Mouse (Mus musculus) MEL (cell line): Measurements from ENCODE around the gene Ssr2. TPM values are rescaled to one million over a fixed set of nuclear protein-coding genes. Genes with fewer than 3 reads are reported as not detected.

Experiments
- DNase-seq: peaks from one replicate; pipeline ENCODE4 v3.0.0; 2011; ENCODE audit warnings: low read depth, low spot score
- H3K27ac ChIP-seq: 2 replicates; pipeline ENCODE4 v1.5.1; 2012; ENCODE audit warnings: low read depth, mild to moderate bottlenecking, control low read depth, low read length, moderate library complexity; ENCODE audit not compliant: control insufficient read depth
- H3K27me3 ChIP-seq, 2 experiments: fragments of 150-350 bp in 1 of 2; sonication (generic) in 1 of 2; 2 replicates each; pipeline ENCODE4 v1.6.1; 2012; ENCODE audit warnings: low read length in 2 of 2, mild to moderate bottlenecking in 2 of 2, improper control_type of control experiment in 1 of 2, moderate library complexity in 1 of 2; ENCODE audit not compliant: insufficient read depth in 2 of 2, control insufficient read depth in 1 of 2
- H3K36me3 ChIP-seq, 2 experiments: 2 replicates each; pipeline ENCODE4 v1.6.1; 2012 to 2014; ENCODE audit warnings: low read length in 2 of 2, improper control_type of control experiment in 1 of 2, inconsistent platforms in 1 of 2, mild to moderate bottlenecking in 1 of 2; ENCODE audit not compliant: insufficient read depth in 2 of 2, control insufficient read depth in 1 of 2
- H3K4me1 ChIP-seq, 2 experiments: fragments of 150-350 bp in 1 of 2; sonication (generic) in 1 of 2; 2 replicates each; pipeline ENCODE4 v1.6.1; 2012; ENCODE audit warnings: low read length in 2 of 2, improper control_type of control experiment in 1 of 2, mild to moderate bottlenecking in 1 of 2; ENCODE audit not compliant: insufficient read depth in 2 of 2, control insufficient read depth in 1 of 2
- H3K4me3 ChIP-seq, 2 experiments: fragments of 150-350 bp in 1 of 2; sonication (generic) in 1 of 2; 2 replicates each; pipeline ENCODE4 v1.5.1; 2012; ENCODE audit warnings: low read depth in 2 of 2, low read length in 2 of 2, mild to moderate bottlenecking in 2 of 2, moderate library complexity in 2 of 2, control low read depth in 1 of 2, improper control_type of control experiment in 1 of 2; ENCODE audit not compliant: control insufficient read depth in 1 of 2, insufficient read depth in 1 of 2
- H3K79me2 ChIP-seq: 2 replicates; pipeline ENCODE4 v1.6.1; 2012; ENCODE audit warnings: mild to moderate bottlenecking, low read length, moderate library complexity; ENCODE audit not compliant: control insufficient read depth, poor library complexity, insufficient read depth
- H3K9ac ChIP-seq: 2 replicates; pipeline ENCODE4 v1.6.1; 2012; ENCODE audit warnings: low read depth, mild to moderate bottlenecking, control low read depth, low read length, moderate library complexity; ENCODE audit not compliant: control insufficient read depth, poor library complexity, severe bottlenecking
- H3K9me3 ChIP-seq: fragments of 150-350 bp; sonication (generic); replicated peaks from 2 replicates; pipeline ENCODE4 v1.6.1; 2012; ENCODE audit warnings: mild to moderate bottlenecking, low read length, improper control_type of control experiment, moderate library complexity; ENCODE audit not compliant: insufficient read depth
- BHLHE40 ChIP-seq: IDR thresholded peaks from 2 replicates; pipeline ENCODE4 v1.6.1; 2012; ENCODE audit warnings: low read depth, mild to moderate bottlenecking, inconsistent platforms, low read length, improper control_type of control experiment, borderline replicate concordance
- CHD1 ChIP-seq: IDR thresholded peaks from 2 replicates; pipeline ENCODE4 v1.6.1; 2012; ENCODE audit warnings: low read depth, mild to moderate bottlenecking, inconsistent platforms, low read length, improper control_type of control experiment
- E2F4 ChIP-seq: IDR thresholded peaks from 2 replicates; pipeline ENCODE4 v1.6.1; 2011; ENCODE audit warnings: low read depth, low read length, improper control_type of control experiment, borderline replicate concordance
- ELF1 ChIP-seq: IDR thresholded peaks from 2 replicates; pipeline ENCODE4 v1.6.1; 2014; ENCODE audit warnings: low read depth, mild to moderate bottlenecking, inconsistent platforms, low read length, improper control_type of control experiment, moderate library complexity
- EP300 ChIP-seq, 2 experiments: IDR thresholded peaks; 2 replicates each; pipeline ENCODE4 v1.6.1; 2011; ENCODE audit warnings: improper control_type of control experiment in 2 of 2, low read length in 2 of 2, low read depth in 1 of 2, mild to moderate bottlenecking in 1 of 2
- ETS1 ChIP-seq: IDR thresholded peaks from 2 replicates; pipeline ENCODE4 v1.6.1; 2012; ENCODE audit warnings: low read depth, mild to moderate bottlenecking, inconsistent platforms, low read length, improper control_type of control experiment, moderate library complexity
- GABPA ChIP-seq: IDR thresholded peaks from 2 replicates; pipeline ENCODE4 v1.6.1; 2012; ENCODE audit warnings: low read depth, mild to moderate bottlenecking, inconsistent platforms, low read length, improper control_type of control experiment, moderate library complexity
- HCFC1 ChIP-seq: IDR thresholded peaks from 2 replicates; pipeline ENCODE4 v1.6.1; 2012; ENCODE audit warnings: low read depth, mild to moderate bottlenecking, inconsistent platforms, low read length, improper control_type of control experiment, moderate library complexity
- MAX ChIP-seq: IDR thresholded peaks from 2 replicates; pipeline ENCODE4 v1.6.1; 2011; ENCODE audit warnings: low read length, improper control_type of control experiment
- MAZ ChIP-seq: IDR thresholded peaks from 2 replicates; pipeline ENCODE4 v1.6.1; 2012; ENCODE audit warnings: low read depth, mild to moderate bottlenecking, inconsistent platforms, low read length, improper control_type of control experiment
- MEF2A ChIP-seq: IDR thresholded peaks from 2 replicates; pipeline ENCODE4 v1.6.1; 2014; ENCODE audit warnings: low read depth, mild to moderate bottlenecking, inconsistent platforms, low read length, improper control_type of control experiment; ENCODE audit not compliant: poor library complexity, insufficient replicate concordance, severe bottlenecking; ENCODE audit errors: extremely low read depth
- MXI1 ChIP-seq: IDR thresholded peaks from 2 replicates; pipeline ENCODE4 v1.6.1; 2011; ENCODE audit warnings: mild to moderate bottlenecking, low read depth, low read length, improper control_type of control experiment
- MYC ChIP-seq: IDR thresholded peaks from 2 replicates; pipeline ENCODE4 v1.6.1; 2011; ENCODE audit warnings: low read depth, mild to moderate bottlenecking, low read length, improper control_type of control experiment, moderate library complexity
- NELFE ChIP-seq: IDR thresholded peaks from 2 replicates; pipeline ENCODE4 v1.6.1; 2011; ENCODE audit warnings: low read depth, low read length, improper control_type of control experiment
- NRF1 ChIP-seq: IDR thresholded peaks from 2 replicates; pipeline ENCODE4 v1.6.1; 2014; ENCODE audit warnings: low read depth, mild to moderate bottlenecking, inconsistent platforms, low read length, improper control_type of control experiment, moderate library complexity; ENCODE audit not compliant: poor library complexity, insufficient read depth, severe bottlenecking
- POLR2A ChIP-seq, 2 experiments: IDR thresholded peaks; 2 replicates each; pipeline ENCODE4 v1.6.1; 2011 to 2012; ENCODE audit warnings: low read length in 2 of 2, mild to moderate bottlenecking in 2 of 2, control low read depth in 1 of 2, improper control_type of control experiment in 1 of 2, low read depth in 1 of 2, moderate library complexity in 1 of 2; ENCODE audit not compliant: control insufficient read depth in 1 of 2, insufficient read depth in 1 of 2, poor library complexity in 1 of 2
- POLR2AphosphoS2 ChIP-seq: IDR thresholded peaks from 2 replicates; pipeline ENCODE4 v1.6.1; 2011; ENCODE audit warnings: low read length, improper control_type of control experiment
- POLR2AphosphoS5 ChIP-seq: IDR thresholded peaks from 2 replicates; pipeline ENCODE4 v1.6.1; 2012; ENCODE audit warnings: low read depth, borderline replicate concordance, mild to moderate bottlenecking, inconsistent platforms, low read length, moderate library complexity, mixed read lengths
- RCOR1 ChIP-seq: IDR thresholded peaks from 2 replicates; pipeline ENCODE4 v1.6.1; 2012; ENCODE audit warnings: low read depth, mild to moderate bottlenecking, inconsistent platforms, low read length, improper control_type of control experiment
- SIN3A ChIP-seq: IDR thresholded peaks from 2 replicates; pipeline ENCODE4 v1.6.1; 2012; ENCODE audit warnings: low read length, improper control_type of control experiment, inconsistent platforms
- SMC3 ChIP-seq: IDR thresholded peaks from 2 replicates; pipeline ENCODE4 v1.6.1; 2011; ENCODE audit warnings: low read depth, low read length, improper control_type of control experiment
- TBP ChIP-seq: IDR thresholded peaks from 2 replicates; pipeline ENCODE4 v1.8.0; 2011; ENCODE audit warnings: low read depth, low read length, improper control_type of control experiment
- TCF12 ChIP-seq: IDR thresholded peaks from 2 replicates; pipeline ENCODE4 v1.6.1; 2014; ENCODE audit warnings: low read depth, mild to moderate bottlenecking, inconsistent platforms, low read length, improper control_type of control experiment, moderate library complexity
- UBTF ChIP-seq: IDR thresholded peaks from 2 replicates; pipeline ENCODE4 v1.6.1; 2012; ENCODE audit warnings: low read depth, mild to moderate bottlenecking, inconsistent platforms, low read length, improper control_type of control experiment, moderate library complexity, borderline replicate concordance; ENCODE audit not compliant: insufficient read depth
- ZKSCAN1 ChIP-seq: IDR thresholded peaks from 2 replicates; pipeline ENCODE4 v1.6.1; 2012; ENCODE audit warnings: low read depth, mild to moderate bottlenecking, inconsistent platforms, low read length, improper control_type of control experiment, moderate library complexity
- ZMIZ1 ChIP-seq: IDR thresholded peaks from 2 replicates; pipeline ENCODE4 v1.6.1; 2012; ENCODE audit warnings: low read depth, mild to moderate bottlenecking, inconsistent platforms, low read length, improper control_type of control experiment, moderate library complexity
- ZNF384 ChIP-seq: IDR thresholded peaks from 2 replicates; pipeline ENCODE4 v1.6.1; 2012; ENCODE audit warnings: low read depth, mild to moderate bottlenecking, inconsistent platforms, low read length, improper control_type of control experiment
- polyA plus RNA-seq, 2 experiments: library from polyadenylated mRNA; stranded (reverse) in 1 of 2; unstranded in 1 of 2; fragments of >175 nt in 1 of 2; fragments of >200 nt in 1 of 2; gene quantifications; 2 replicates each; pipeline versions ENCODE4 v1.2.1 to v1.2.4; 2012; ENCODE audit warnings: low replicate concordance in 2 of 2, low read depth in 1 of 2; ENCODE audit not compliant: insufficient read length in 2 of 2, insufficient read depth in 1 of 2, missing spikeins in 1 of 2
- total RNA-seq: library from RNA; depleted of rRNA; stranded (reverse); fragments of 300-350 nt; gene quantifications from 2 replicates; pipeline ENCODE4 v1.2.3, GENCODE M21; 2012

Gene Ssr2
- total and polyA plus RNA-seq, 3 experiments = 176 to 706 (median 594) TPM

DNA sequence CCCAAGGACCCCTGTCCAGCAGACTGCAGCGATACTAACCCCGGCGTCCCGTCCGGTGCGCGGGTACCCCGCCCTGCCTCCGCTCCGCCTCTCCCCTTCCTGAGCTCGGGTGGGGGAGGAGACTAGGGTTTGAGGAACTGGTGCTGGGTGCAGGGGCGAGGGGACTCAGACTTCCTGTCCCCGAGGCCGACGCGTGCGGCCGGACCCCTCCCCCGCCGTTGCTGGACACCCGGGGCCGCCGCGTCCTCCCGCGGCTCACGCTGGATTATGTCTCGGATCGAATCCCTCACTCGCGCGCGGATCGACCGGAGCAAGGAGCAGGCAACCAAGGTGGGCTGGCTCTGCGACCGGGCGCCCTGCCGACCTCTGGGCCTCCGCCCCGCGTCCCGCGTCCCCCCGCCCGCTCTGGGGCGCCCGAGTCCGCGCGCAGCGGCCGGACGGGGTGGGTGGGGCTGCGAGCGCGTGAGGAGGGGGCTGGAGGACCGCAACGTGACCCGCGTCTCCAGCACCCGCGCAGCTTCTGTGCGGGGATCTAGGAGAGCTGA is 45.4 kb downstream of the Ssr2 start:
- Histone ChIP-seq H3K4me3 (peak overlapping the region; percentile 78 to 87), H3K36me3 (peaks cover 6 to 43% of the 10 kb centered on the region in 2 experiments), H3K27ac (peak overlapping the region; percentile 97), H3K27me3 (no peaks in the 10 kb centered on the region), H3K79me2 (peaks cover 59% of the 10 kb centered on the region), H3K9me3 (no peaks in the 10 kb centered on the region), H3K4me1 (peaks cover 31 to 43% of the 10 kb centered on the region in 2 experiments), H3K9ac (peak overlapping the region; percentile 85)
- peak; percentile 95 for DNase-seq
- TF ChIP-seq GABPA = no peak
- TF ChIP-seq POLR2AphosphoS5 = 0 out of 2 replicates have a peak, but pooled peaks have one; percentile 23
- TF ChIP-seq SMC3 = no peak
- TF ChIP-seq TBP = peak; percentile 81
- peak; percentile 20; the same call in 1 of the 2 replicates for TF ChIP-seq UBTF
- no peak for TF ChIP-seq ZNF384
- 0 out of 2 replicates have a peak, but pooled peaks have one; percentile 1 for TF ChIP-seq NRF1
- peak; percentile 82; the same call in 1 of the 2 replicates for TF ChIP-seq MXI1
- peak; percentile 86 for TF ChIP-seq SIN3A
- no peak for TF ChIP-seq E2F4
- TF ChIP-seq NELFE = peak; percentile 90
- peak; percentile 63 for TF ChIP-seq BHLHE40
- peak; percentile 85 to 87 for TF ChIP-seq POLR2A (IDR thresholded peaks at IDR 0.05; ENCODE audit: control insufficient read depth in 1 of 2, insufficient read depth in 1 of 2, low read depth in 1 of 2, low read length in 2 of 2, poor library complexity in 1 of 2)
- peak; percentile 50; the same call in 1 of the 2 replicates for TF ChIP-seq MYC
- no peak for TF ChIP-seq ZKSCAN1
- peak; percentile 72; the same call in 1 of the 2 replicates for TF ChIP-seq ELF1
- TF ChIP-seq ZMIZ1 = peak; percentile 88
- TF ChIP-seq HCFC1 = peak; percentile 75
- 0 out of 2 replicates have a peak, but pooled peaks have one; percentile 34 for TF ChIP-seq CHD1
- no peak for TF ChIP-seq MEF2A
- peak; percentile 81 for TF ChIP-seq TCF12
- TF ChIP-seq RCOR1 = 0 out of 2 replicates have a peak, but pooled peaks have one; percentile 9
- TF ChIP-seq POLR2AphosphoS2 = peak; percentile 92; the same call in 1 of the 2 replicates
- TF ChIP-seq MAX = peak; percentile 49
- peak in 1 of 2 experiments; percentile 58; a peak in 1 of 4 replicates for TF ChIP-seq EP300 (IDR thresholded peaks at IDR 0.05; ENCODE audit: low read depth in 1 of 2, low read length in 2 of 2)
- peak; percentile 93 for TF ChIP-seq MAZ
- 0 out of 2 replicates have a peak, but pooled peaks have one; percentile 35 for TF ChIP-seq ETS1
